Mouse (Mus musculus) ES-Bruce4 (cell line): Measurements from ENCODE around the gene Cerk.

ENCODE experiments used
- CTCF ChIP-seq: IDR thresholded peaks from one replicate; pipeline ENCODE4 v1.8.1; 2011; ENCODE audit warnings: low read depth, low read length
- EP300 ChIP-seq: IDR thresholded peaks from 2 replicates; pipeline ENCODE4 v1.6.1; 2011; ENCODE audit warnings: low read depth, low read length; ENCODE audit not compliant: insufficient read depth
- POLR2A ChIP-seq: IDR thresholded peaks from one replicate; pipeline ENCODE4 v1.8.1; 2011; ENCODE audit warnings: low read length; ENCODE audit not compliant: insufficient read depth

- no peak for TF ChIP-seq POLR2A
- TF ChIP-seq CTCF: no peak
- no peak for TF ChIP-seq EP300
Observed at GRCm38 (mm10) chr15:86190387-86190786, 4.4 kb upstream of the Cerk start.
